Mouse (Mus musculus): ENCODE measurements around the gene Cdc37l1. TPM values are rescaled to one million over a fixed set of nuclear protein-coding genes. Genes with fewer than 3 reads are reported as not detected.

The Cdc37l1 gene
- polyA plus RNA-seq, 1 experiment from 2014 or later = 58.5 TPM

GRCm38 (mm10) chr19:29054594-29054993 lies 64.4 kb downstream of the Cdc37l1 start:
- no peak overlapping the region for H3K27ac ChIP-seq
- no peak overlapping the region for H3K4me3 ChIP-seq
- H3K9me3 ChIP-seq (replicated peaks) = no peaks in the 10 kb centered on the region
- H3K9ac ChIP-seq = no peak overlapping the region
- ATAC-seq (ENCODE audit: low FRiP score) = no peak
- WGBS = 76% methylated on average over 6 of the region's 6 CpGs
- H3K4me2 ChIP-seq (replicated peaks) = no peak overlapping the region
- H3K4me1 ChIP-seq = no peaks in the 10 kb centered on the region
- H3K36me3 ChIP-seq = no peaks in the 10 kb centered on the region
- no peaks in the 10 kb centered on the region for H3K27me3 ChIP-seq

- Histone ChIP-seq H3K27ac (no peak overlapping the region), H3K4me3 (no peak overlapping the region), H3K4me2 (replicated peaks) (no peak overlapping the region), H3K36me3 (no peaks in the 10 kb centered on the region), H3K27me3 (no peaks in the 10 kb centered on the region), H3K4me1 (no peaks in the 10 kb centered on the region), H3K9me3 (replicated peaks) (no peaks in the 10 kb centered on the region), H3K9ac (no peak overlapping the region)
- WGBS = 84% methylated on average over 4 of the region's 4 CpGs
- no peak for ATAC-seq (ENCODE audit: low FRiP score)
These were observed 65.3 kb downstream of the Cdc37l1 start for GRCm38 (mm10) chr19:29055469-29055868.

GRCm38 (mm10) chr19:29058741-29059140 lies 68.6 kb downstream of the Cdc37l1 start:
- Histone ChIP-seq H3K9me3 (replicated peaks) (no peaks in the 10 kb centered on the region), H3K36me3 (no peaks in the 10 kb centered on the region), H3K27me3 (no peaks in the 10 kb centered on the region), H3K4me3 (no peak overlapping the region), H3K9ac (no peak overlapping the region), H3K27ac (no peak overlapping the region), H3K4me2 (replicated peaks) (no peak overlapping the region), H3K4me1 (no peaks in the 10 kb centered on the region)
- ATAC-seq (ENCODE audit: low FRiP score) = no peak
- WGBS = 85% methylated on average over 5 of the region's 5 CpGs

GRCm38 (mm10) chr19:29059688-29060087 lies 69.5 kb downstream of the Cdc37l1 start:
- no peak overlapping the region for H3K27ac ChIP-seq
- no peak overlapping the region for H3K9ac ChIP-seq
- no peaks in the 10 kb centered on the region for H3K27me3 ChIP-seq
- ATAC-seq (ENCODE audit: low FRiP score) = no peak
- no peak overlapping the region for H3K4me3 ChIP-seq
- H3K4me2 ChIP-seq (replicated peaks) = no peak overlapping the region
- WGBS = 87% methylated on average over 2 of the region's 2 CpGs
- H3K9me3 ChIP-seq (replicated peaks) = no peaks in the 10 kb centered on the region
- H3K4me1 ChIP-seq = no peaks in the 10 kb centered on the region
- H3K36me3 ChIP-seq = no peaks in the 10 kb centered on the region

GRCm38 (mm10) chr19:29060299-29060698 lies 70.1 kb downstream of the Cdc37l1 start:
- 25% methylated on average over 6 of the region's 6 CpGs for WGBS
- no peak for ATAC-seq (ENCODE audit: low FRiP score)

GRCm38 (mm10) chr19:29063009-29063408 lies 72.9 kb downstream of the Cdc37l1 start:
- Histone ChIP-seq H3K9me3 (replicated peaks) (no peaks in the 10 kb centered on the region), H3K4me2 (replicated peaks) (no peak overlapping the region), H3K9ac (no peak overlapping the region), H3K36me3 (no peaks in the 10 kb centered on the region), H3K4me1 (no peaks in the 10 kb centered on the region), H3K27me3 (no peaks in the 10 kb centered on the region), H3K4me3 (no peak overlapping the region), H3K27ac (no peak overlapping the region)
- ATAC-seq (ENCODE audit: low FRiP score) = no peak
- WGBS = 81% methylated on average over 5 of the region's 5 CpGs

More at GRCm38 (mm10) chr19:29060299-29060698, 70.1 kb downstream of the Cdc37l1 start:
- Histone ChIP-seq H3K27me3 (no peaks in the 10 kb centered on the region), H3K4me3 (no peak overlapping the region), H3K36me3 (no peaks in the 10 kb centered on the region), H3K27ac (no peak overlapping the region), H3K9me3 (replicated peaks) (no peaks in the 10 kb centered on the region), H3K4me1 (no peaks in the 10 kb centered on the region), H3K4me2 (replicated peaks) (no peak overlapping the region), H3K9ac (no peak overlapping the region)

- no peak overlapping the region for H3K9ac ChIP-seq
- 19% methylated on average over 18 of the region's 18 CpGs for WGBS
- ATAC-seq (ENCODE audit: low FRiP score) = peak; percentile 89
- no peaks in the 10 kb centered on the region for H3K27me3 ChIP-seq
- H3K4me2 ChIP-seq (replicated peaks) = peak overlapping the region; percentile 41
- H3K36me3 ChIP-seq = no peaks in the 10 kb centered on the region
- no peak overlapping the region for H3K4me3 ChIP-seq
- no peak overlapping the region for H3K27ac ChIP-seq
- no peaks in the 10 kb centered on the region for H3K9me3 ChIP-seq (replicated peaks)
- H3K4me1 ChIP-seq = no peaks in the 10 kb centered on the region
These were observed 73.6 kb downstream of the Cdc37l1 start for GRCm38 (mm10) chr19:29063577-29064363.

- Histone ChIP-seq H3K4me1 (no peaks in the 10 kb centered on the region), H3K36me3 (no peaks in the 10 kb centered on the region), H3K4me2 (replicated peaks) (0 out of 2 replicates have a peak overlapping the region, but pooled peaks have one; percentile 31), H3K27me3 (no peaks in the 10 kb centered on the region), H3K27ac (no peak overlapping the region), H3K9me3 (replicated peaks) (no peaks in the 10 kb centered on the region), H3K4me3 (no peak overlapping the region), H3K9ac (no peak overlapping the region)
- no peak; the same call in 1 of the 2 replicates for ATAC-seq (ENCODE audit: low FRiP score)
- WGBS = 70% methylated on average over 9 of the region's 9 CpGs
These were observed 74.4 kb downstream of the Cdc37l1 start for GRCm38 (mm10) chr19:29064451-29065102.

GRCm38 (mm10) chr19:29066981-29067471 lies 76.9 kb downstream of the Cdc37l1 start:
- Histone ChIP-seq H3K27me3 (no peaks in the 10 kb centered on the region), H3K9me3 (replicated peaks) (no peaks in the 10 kb centered on the region), H3K27ac (no peak overlapping the region), H3K4me3 (peak overlapping the region; percentile 6; the same call in 1 of the 2 replicates), H3K36me3 (no peaks in the 10 kb centered on the region), H3K4me2 (replicated peaks) (peak overlapping the region; percentile 38), H3K9ac (no peak overlapping the region), H3K4me1 (no peaks in the 10 kb centered on the region)
- WGBS = 17% methylated on average over 11 of the region's 11 CpGs
- ATAC-seq (ENCODE audit: low FRiP score) = no peak

GRCm38 (mm10) chr19:29069195-29069594 lies 79.0 kb downstream of the Cdc37l1 start:
- WGBS = 86% methylated on average over 5 of the region's 5 CpGs
- Histone ChIP-seq H3K4me1 (no peaks in the 10 kb centered on the region), H3K9me3 (replicated peaks) (no peaks in the 10 kb centered on the region), H3K27me3 (no peaks in the 10 kb centered on the region), H3K9ac (no peak overlapping the region), H3K36me3 (no peaks in the 10 kb centered on the region), H3K4me2 (replicated peaks) (no peak overlapping the region), H3K27ac (no peak overlapping the region), H3K4me3 (no peak overlapping the region)
- ATAC-seq (ENCODE audit: low FRiP score) = no peak

- no peaks in the 10 kb centered on the region for H3K9me3 ChIP-seq (replicated peaks)
- H3K4me1 ChIP-seq = no peaks in the 10 kb centered on the region
- H3K4me3 ChIP-seq = no peak overlapping the region
- no peak overlapping the region for H3K4me2 ChIP-seq (replicated peaks)
- 74% methylated on average over 6 of the region's 6 CpGs for WGBS
- H3K36me3 ChIP-seq = no peaks in the 10 kb centered on the region
- H3K27ac ChIP-seq = no peak overlapping the region
- H3K27me3 ChIP-seq = no peaks in the 10 kb centered on the region
- no peak overlapping the region for H3K9ac ChIP-seq
- no peak for ATAC-seq (ENCODE audit: low FRiP score)
These were observed 84.7 kb downstream of the Cdc37l1 start for GRCm38 (mm10) chr19:29074802-29075201.
